Mouse (Mus musculus): Measurements from ENCODE around the gene Gtf3a.
"Not testable (repeated sequence)": the region's sequence is repeated elsewhere in the genome, so short reads cannot be mapped to it uniquely, and the experiment has no call there.

The Gtf3a gene

DNA sequence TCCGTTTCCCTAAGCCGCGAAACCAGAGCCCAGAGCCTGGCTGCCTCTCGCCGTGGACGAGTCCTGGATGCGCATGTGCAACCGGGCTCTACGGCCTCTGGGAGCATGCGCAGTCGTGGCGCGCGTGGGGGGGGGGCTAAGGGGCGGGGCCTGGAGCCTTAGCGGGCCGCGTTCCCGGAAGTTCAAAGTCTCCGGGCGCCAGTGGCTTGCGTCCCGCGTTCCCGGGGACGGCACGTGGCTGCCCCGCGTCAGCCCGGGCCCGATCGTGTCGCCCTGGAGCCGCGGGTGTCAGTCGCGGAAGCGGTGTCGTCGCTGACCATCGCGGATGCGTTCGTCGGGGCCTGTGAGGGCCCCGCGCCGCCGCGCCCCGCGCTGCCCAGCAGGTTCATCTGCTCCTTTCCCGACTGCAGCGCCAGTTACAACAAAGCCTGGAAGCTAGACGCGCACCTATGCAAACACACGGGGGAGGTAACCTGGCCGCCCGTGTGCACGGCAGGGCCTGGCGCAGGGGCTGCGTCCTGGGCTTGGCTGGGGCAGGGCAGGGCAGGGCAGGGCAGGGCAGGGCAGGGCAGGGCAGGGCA, at the start of gene Gtf3a:
TSS of gene Gtf3a (plus strand) at position 150 of the 581 bp plus-strand sequence.
- peak; percentile 54 to 78 for DNase-seq (ENCODE audit: low spot score in 2 of 2)

GRCm38 (mm10) chr5:146900331-146900730, 48.1 kb upstream of the Gtf3a start:
- DNase-seq (ENCODE audit: low spot score in 2 of 2), result no peak

DNA sequence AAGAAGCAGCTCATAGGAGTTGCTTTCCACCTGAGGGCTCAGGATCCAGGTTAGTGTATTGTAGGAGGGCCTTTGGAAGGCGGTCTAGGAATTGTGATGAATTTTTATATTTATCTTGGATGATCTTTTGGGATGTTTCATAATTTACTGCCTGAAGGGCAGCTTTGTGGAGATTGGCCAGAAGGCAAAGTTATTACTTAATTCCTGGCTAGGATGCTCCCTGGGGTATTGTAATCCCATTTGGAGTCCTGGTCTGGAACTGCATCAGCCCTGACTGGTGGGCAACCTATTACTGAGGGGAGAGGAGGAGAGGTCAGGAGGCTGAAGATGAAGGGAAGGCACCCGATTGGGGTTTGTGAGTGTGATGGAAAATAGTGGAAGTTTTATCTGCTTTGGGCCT, 47.0 kb upstream of the Gtf3a start:
- DNase-seq (ENCODE audit: low spot score in 2 of 2), result no peak

DNA sequence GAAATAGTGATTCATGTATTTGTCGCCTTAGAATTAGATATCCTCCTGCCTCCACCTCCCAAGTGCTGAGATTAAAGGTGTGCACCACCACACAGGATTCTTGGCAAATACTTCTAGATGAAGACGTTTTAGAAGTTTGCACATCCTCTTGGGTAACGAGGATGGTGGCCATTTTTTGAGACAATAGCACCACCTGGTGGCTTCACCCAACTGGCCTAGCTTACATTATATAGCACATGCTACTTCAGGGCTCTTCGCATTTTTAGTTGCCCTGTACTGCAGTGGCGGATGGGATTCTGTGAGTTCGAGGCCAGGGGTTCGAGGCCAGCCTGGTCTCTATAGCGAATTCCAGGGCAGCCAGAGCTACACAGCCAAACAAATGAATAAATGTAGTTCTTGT, 44.1 kb upstream of the Gtf3a start:
- DNase-seq (ENCODE audit: low spot score in 2 of 2), result peak; percentile 69 to 82

DNA sequence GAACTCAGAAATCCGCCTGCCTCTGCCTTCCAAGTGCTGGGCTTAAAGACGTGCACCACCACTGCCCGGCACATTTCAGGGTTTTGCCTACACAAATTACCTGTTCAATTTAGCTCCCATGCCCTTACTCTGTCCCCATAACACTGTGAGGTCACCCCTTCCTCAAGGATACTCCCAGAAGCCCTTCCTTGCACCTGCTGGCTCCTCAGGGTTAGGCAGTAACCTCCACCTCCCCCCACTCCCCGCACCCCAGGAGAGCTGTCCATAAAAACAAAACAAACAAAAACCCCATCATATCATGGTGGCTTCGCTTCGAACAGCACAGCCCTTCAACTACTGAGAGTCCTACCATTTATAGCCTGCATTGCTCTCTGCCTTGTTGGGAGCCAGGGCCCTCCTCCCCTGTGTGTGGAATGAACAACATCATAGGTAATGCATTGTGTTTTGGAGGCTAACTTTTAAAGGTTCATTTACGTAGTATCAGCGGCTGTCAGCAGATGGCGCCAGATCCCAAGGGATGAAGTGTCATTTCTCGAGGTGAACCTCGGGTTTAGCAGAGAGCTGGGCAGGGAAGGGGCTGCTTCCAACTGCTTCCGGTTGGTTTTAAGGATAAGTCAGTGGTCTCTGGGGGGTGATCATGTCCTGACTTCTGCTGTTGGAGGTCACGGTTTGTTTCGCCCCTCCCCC, 42.8 kb upstream of the Gtf3a start:
- DNase-seq (ENCODE audit: low spot score in 2 of 2), result peak; percentile 72 to 85

DNA sequence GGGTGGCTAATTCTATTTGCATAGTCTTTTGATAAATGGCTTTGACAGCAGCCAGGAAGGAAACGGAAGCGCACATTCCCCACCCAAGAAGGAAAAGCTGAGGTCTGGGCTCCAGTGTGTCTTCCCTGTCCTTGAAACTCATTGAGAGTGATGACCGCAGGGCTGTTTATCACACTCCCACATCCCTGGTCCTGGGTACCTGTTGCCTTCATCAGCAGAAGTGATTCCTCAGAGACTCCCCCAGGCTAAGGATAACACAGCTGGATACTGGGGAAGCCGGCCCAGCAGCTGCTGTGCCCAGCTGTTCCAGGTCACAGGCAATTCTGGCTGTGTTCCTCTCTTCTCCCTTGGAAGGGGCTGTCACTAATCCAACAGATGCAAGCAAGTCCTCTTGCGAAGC, 40.9 kb upstream of the Gtf3a start:
- no peak for DNase-seq (ENCODE audit: low spot score in 2 of 2)

GRCm38 (mm10) chr5:146908629-146909028, 39.8 kb upstream of the Gtf3a start:
- no peak for DNase-seq (ENCODE audit: low spot score in 2 of 2)

DNA sequence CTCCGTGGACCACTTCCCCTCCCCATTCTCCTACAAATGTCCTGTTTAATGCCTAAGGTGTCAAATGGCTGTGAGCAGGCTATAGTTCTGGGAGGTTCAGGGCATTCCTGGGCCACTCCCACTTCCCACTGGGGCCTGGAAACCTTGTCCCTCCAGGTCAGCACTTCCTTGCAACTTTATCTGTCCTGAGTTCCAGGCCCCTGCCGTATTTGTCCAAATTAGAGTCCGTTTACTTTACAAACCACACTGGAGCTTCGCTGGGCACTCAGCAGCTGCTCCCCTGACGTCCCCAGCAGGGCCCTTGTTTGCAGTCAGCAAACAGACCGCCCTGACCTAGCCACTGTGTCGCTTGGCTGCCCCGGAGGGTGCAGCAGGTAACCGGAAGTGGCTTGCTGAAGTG, 36.3 kb upstream of the Gtf3a start:
- DNase-seq (ENCODE audit: low spot score in 2 of 2), result no peak

DNA sequence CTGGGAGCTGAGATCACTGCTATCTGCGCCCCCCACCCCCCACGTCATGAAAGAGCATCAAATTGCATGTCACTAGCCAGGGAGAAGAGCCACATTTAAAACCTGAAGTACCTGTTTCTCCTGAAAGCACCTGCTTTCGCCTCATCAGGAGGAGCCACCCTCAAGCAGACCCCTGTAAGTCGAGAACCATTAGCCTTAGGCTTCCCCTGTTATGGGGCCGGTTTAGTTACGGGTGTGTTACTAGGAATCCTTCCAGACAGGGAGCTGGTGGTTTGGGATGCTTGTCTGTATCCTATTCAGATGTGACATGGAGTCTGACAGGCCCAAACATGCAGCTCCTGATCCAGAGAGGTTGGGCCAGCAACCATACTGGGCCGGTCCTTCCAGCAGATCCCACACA, 35.1 kb upstream of the Gtf3a start:
- DNase-seq (ENCODE audit: low spot score in 2 of 2), result no peak

GRCm38 (mm10) chr5:146914088-146914766, 34.2 kb upstream of the Gtf3a start:
- DNase-seq (ENCODE audit: low spot score in 2 of 2), result peak; percentile 61 to 75

DNA sequence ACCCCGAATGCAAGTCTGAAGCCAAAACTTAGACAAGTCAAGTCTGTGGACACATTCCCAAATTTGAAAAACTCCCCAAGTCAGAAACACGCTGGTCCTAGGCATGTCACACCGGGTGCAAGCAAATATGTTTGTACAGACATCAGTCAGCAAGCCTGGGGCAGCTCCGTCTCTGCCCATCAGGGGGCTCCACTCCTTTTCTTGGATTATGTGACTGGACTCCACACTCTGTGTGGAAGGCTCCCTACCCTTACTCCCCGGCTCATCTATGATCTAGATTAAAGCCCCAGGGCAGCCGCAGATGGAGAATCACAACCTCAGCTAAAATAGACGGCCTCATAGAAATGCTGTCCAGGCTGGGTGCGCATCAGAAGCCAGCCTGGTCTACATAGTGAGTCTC, 32.2 kb upstream of the Gtf3a start:
- DNase-seq (ENCODE audit: low spot score in 2 of 2), result no peak

GRCm38 (mm10) chr5:146916806-146917205, 31.7 kb upstream of the Gtf3a start:
- DNase-seq (ENCODE audit: low spot score in 2 of 2), result no peak

DNA sequence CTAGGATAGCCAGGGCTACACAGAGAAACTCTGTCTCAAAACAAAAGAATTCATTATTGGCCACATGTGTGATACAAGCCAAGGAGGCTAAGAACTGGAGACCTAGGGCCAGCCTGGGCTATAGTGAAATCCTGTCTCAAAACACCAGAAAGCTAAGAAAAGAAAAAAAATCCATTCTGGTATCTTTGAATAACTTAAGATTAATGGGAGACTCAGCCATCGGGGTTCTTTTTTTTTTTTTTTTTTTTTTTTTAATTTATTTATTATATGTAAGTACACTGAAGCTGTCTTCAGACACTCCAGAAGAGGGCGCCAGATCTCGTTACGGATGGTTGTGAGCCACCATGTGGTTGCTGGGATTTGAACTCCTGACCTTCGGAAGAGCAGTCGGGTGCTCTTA, 31.1 kb upstream of the Gtf3a start:
- DNase-seq (ENCODE audit: low spot score in 2 of 2), result not testable (repeated sequence)

- no peak for DNase-seq (ENCODE audit: low spot score in 2 of 2)
Measured at GRCm38 (mm10) chr5:146919874-146920273, 28.6 kb upstream of the Gtf3a start.

- DNase-seq (ENCODE audit: low spot score in 2 of 2), result no peak
Measured at GRCm38 (mm10) chr5:146920314-146921161, 27.9 kb upstream of the Gtf3a start.

GRCm38 (mm10) chr5:146921224-146921623, 27.2 kb upstream of the Gtf3a start:
- no peak for DNase-seq (ENCODE audit: low spot score in 2 of 2)

DNA sequence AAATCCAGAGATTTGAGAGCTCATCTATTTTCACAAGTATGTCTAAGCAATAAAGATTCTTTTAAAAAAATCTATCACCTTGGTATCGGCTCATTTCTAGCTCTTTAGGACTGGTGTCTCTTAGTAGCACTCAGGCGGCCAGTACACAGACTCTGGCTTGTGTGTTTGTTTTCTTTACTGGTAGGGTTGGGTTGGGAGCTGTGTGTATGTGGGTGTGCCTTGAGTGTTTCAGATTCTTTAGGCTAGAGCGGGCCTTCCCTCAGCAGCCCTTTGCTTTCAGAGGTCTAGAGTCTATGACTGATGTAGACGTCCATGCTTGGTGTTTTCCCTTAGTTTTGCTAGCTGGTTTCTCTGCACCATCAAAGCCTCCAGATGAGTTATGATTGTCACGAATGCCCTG, 24.9 kb upstream of the Gtf3a start:
- no peak for DNase-seq (ENCODE audit: low spot score in 2 of 2)

GRCm38 (mm10) chr5:146926673-146927072, 21.8 kb upstream of the Gtf3a start:
- no peak for DNase-seq (ENCODE audit: low spot score in 2 of 2)

- no peak for DNase-seq (ENCODE audit: low spot score in 2 of 2)
Measured at GRCm38 (mm10) chr5:146931422-146931821, 17.0 kb upstream of the Gtf3a start.

DNA sequence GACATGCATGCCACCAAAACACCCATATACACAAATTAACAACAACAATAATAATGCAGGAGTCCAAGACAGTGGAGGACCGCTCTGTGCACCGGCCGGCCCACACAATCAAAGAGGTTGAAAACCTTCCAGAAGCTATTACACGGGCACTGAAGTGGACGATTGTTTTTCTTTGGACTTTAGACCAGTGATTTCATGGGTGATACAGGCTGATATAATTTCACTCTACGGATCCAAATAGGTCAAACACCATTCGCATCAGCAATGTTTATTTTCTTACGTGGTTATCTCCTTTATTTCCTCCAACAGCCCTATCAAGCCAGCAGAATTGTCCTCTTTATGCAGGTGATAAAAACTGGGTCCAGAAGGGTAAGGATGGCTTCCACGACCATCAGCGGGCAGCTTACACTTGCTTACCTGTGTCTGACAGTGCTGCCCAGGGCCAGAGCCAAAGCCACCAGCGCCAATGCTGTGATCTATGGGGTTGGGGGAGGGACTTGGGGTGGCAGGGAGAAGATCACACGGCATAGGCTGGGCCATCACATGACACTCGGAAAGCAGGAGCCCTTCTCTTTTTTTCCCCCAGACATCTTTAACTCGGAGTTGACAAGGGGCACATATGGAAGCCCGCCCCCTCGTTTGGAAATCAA, 16.4 kb upstream of the Gtf3a start:
- DNase-seq (ENCODE audit: low spot score in 2 of 2), result peak in 1 of 2 experiments; percentile 5

GRCm38 (mm10) chr5:146933466-146933865, 15.0 kb upstream of the Gtf3a start:
- no peak for DNase-seq (ENCODE audit: low spot score in 2 of 2)
